Mouse (Mus musculus) liver, embryonic 14.5 days (tissue): ENCODE data around the gene Nr3c2. TPM values are rescaled to one million over a fixed set of nuclear protein-coding genes. Genes with fewer than 3 reads are reported as not detected.

Source experiments
- ATAC-seq: fragments of 200-750 bp; cut with Nextera tagmentation; 2 replicates; pipeline ENCODE4 v1.8.0; 2017; ENCODE audit warnings: moderate number of reproducible peaks, mild to moderate bottlenecking, moderate library complexity; ENCODE audit not compliant: insufficient read depth
- DNase-seq, 3 experiments: peaks; one replicate each; pipeline ENCODE4 v3.0.0-alpha.2; 2012 to 2013; ENCODE audit warnings: low read depth in 3 of 3, low spot score in 3 of 3
- H3K27ac ChIP-seq: fragments of 300-500 bp; sonication (generic); 2 replicates; pipeline ENCODE4 v1.5.1; 2014; ENCODE audit warnings: moderate library complexity, mild to moderate bottlenecking, control low read depth, inconsistent platforms
- H3K27me3 ChIP-seq: fragments of 300-500 bp; sonication (generic); 2 replicates; pipeline ENCODE4 v1.6.1; 2014; ENCODE audit warnings: mild to moderate bottlenecking, low read length, moderate library complexity; ENCODE audit not compliant: control insufficient read depth, insufficient read depth
- H3K36me3 ChIP-seq: fragments of 300-500 bp; sonication (generic); replicated peaks from 2 replicates; pipeline ENCODE4 v1.6.1; 2014; ENCODE audit warnings: low read depth; ENCODE audit not compliant: control insufficient read depth, insufficient read depth
- H3K4me1 ChIP-seq, 2 experiments: fragments of 200-500 bp in 1 of 2; fragments of 300-500 bp in 1 of 2; sonication (generic) in 1 of 2; replicated peaks; 2 replicates each; pipeline ENCODE4 v1.6.1; 2012 to 2014; ENCODE audit warnings: antibody characterized with exemption in 1 of 2, inconsistent platforms in 1 of 2, low read length in 1 of 2; ENCODE audit not compliant: control insufficient read depth in 2 of 2, insufficient read depth in 2 of 2
- H3K4me2 ChIP-seq: fragments of 300-500 bp; sonication (generic); 2 replicates; pipeline ENCODE4 v1.6.1; 2014; ENCODE audit warnings: low read depth, mild to moderate bottlenecking, control low read depth, moderate library complexity
- H3K4me3 ChIP-seq, 2 experiments: fragments of 200-500 bp in 1 of 2; fragments of 300-500 bp in 1 of 2; sonication (generic) in 1 of 2; 2 replicates each; pipeline ENCODE4 v1.5.1; 2012 to 2014; ENCODE audit warnings: low read depth in 2 of 2, low read length in 2 of 2, mild to moderate bottlenecking in 2 of 2, control low read depth in 1 of 2, inconsistent platforms in 1 of 2, moderate library complexity in 1 of 2; ENCODE audit not compliant: insufficient read depth in 1 of 2
- H3K9ac ChIP-seq: fragments of 300-500 bp; sonication (generic); replicated peaks from 2 replicates; pipeline ENCODE4 v1.6.1; 2014; ENCODE audit warnings: mild to moderate bottlenecking, control low read depth, moderate library complexity
- H3K9me3 ChIP-seq: fragments of 300-500 bp; sonication (generic); 2 replicates; pipeline ENCODE4 v1.6.1; 2016; ENCODE audit warnings: low read length, mixed read lengths; ENCODE audit not compliant: control insufficient read depth
- CTCF ChIP-seq: IDR thresholded peaks from 2 replicates; pipeline ENCODE4 v1.5.1; 2016; ENCODE audit warnings: antibody characterized with exemption, low read depth, control low read depth
- EP300 ChIP-seq: IDR thresholded peaks from 2 replicates; pipeline ENCODE4 v1.6.1; 2016; ENCODE audit warnings: antibody characterized with exemption, low read depth
- WGBS: fragments of 180-500 bp; shearing (Covaris S2); extraction: QIAGEN DNeasy Blood & Tissue Kit; methylation state at CpG from one replicate; pipeline ENCODE4 v1.1.7; 2014; ENCODE audit not compliant: insufficient replicate concordance; 5-methylcytosine and 5-hydroxymethylcytosine counted together
- polyA plus RNA-seq, 2 experiments: library from polyadenylated mRNA; depleted of rRNA in 1 of 2; stranded (reverse) in 1 of 2; unstranded in 1 of 2; fragments of >200 nt; fragmentation: Nextera tagmentation in 1 of 2; extraction: Ambion mirVana in 1 of 2; gene quantifications; 2 replicates each; pipeline versions ENCODE4 v1.2.1 to v1.2.3; 2012 to 2014

Nr3c2 gene
- polyA plus RNA-seq, 2 experiments, result 0.30 to 0.99 TPM

- ATAC-seq, result no peak
- WGBS, result 63% methylated on average over 2 of the region's 2 CpGs
- H3K36me3 ChIP-seq, result no peaks in the 10 kb centered on the region
- no peak overlapping the region for H3K9ac ChIP-seq
- no peak overlapping the region for H3K4me3 ChIP-seq
- no peaks in the 10 kb centered on the region for H3K27me3 ChIP-seq
- H3K9me3 ChIP-seq, result no peaks in the 10 kb centered on the region
- no peak for DNase-seq
- H3K4me2 ChIP-seq, result no peak overlapping the region
- TF ChIP-seq EP300, result no peak
- no peak for TF ChIP-seq CTCF
- H3K4me1 ChIP-seq, result no peaks in the 10 kb centered on the region
- no peak overlapping the region for H3K27ac ChIP-seq
These were observed 20.3 kb downstream of the Nr3c2 start for GRCm38 (mm10) chr8:76919546-76919945.

- WGBS, result 55% methylated on average over 4 of the region's 4 CpGs
- no peak for DNase-seq
- Histone ChIP-seq H3K9ac (no peak overlapping the region), H3K4me3 (no peak overlapping the region), H3K27me3 (no peaks in the 10 kb centered on the region), H3K4me2 (no peak overlapping the region), H3K4me1 (no peaks in the 10 kb centered on the region), H3K9me3 (no peaks in the 10 kb centered on the region), H3K36me3 (no peaks in the 10 kb centered on the region), H3K27ac (no peak overlapping the region)
- TF ChIP-seq CTCF, result no peak
- TF ChIP-seq EP300, result no peak
- ATAC-seq, result no peak
These were observed 24.9 kb downstream of the Nr3c2 start for GRCm38 (mm10) chr8:76924150-76924549.

GRCm38 (mm10) chr8:76928326-76928725, 29.1 kb downstream of the Nr3c2 start:
- Histone ChIP-seq H3K36me3 (no peaks in the 10 kb centered on the region), H3K27me3 (no peaks in the 10 kb centered on the region), H3K9ac (no peak overlapping the region), H3K9me3 (no peaks in the 10 kb centered on the region), H3K4me3 (no peak overlapping the region), H3K27ac (no peak overlapping the region), H3K4me2 (no peak overlapping the region), H3K4me1 (no peaks in the 10 kb centered on the region)
- DNase-seq, result no peak
- 53% methylated on average over 1 of the region's 1 CpGs for WGBS
- TF ChIP-seq CTCF (no peak), EP300 (no peak)
- ATAC-seq, result no peak

GRCm38 (mm10) chr8:76928808-76929207, 29.6 kb downstream of the Nr3c2 start:
- H3K4me2 ChIP-seq, result no peak overlapping the region
- no peaks in the 10 kb centered on the region for H3K9me3 ChIP-seq
- TF ChIP-seq EP300 (no peak), CTCF (no peak)
- H3K9ac ChIP-seq, result no peak overlapping the region
- H3K27ac ChIP-seq, result no peak overlapping the region
- no peaks in the 10 kb centered on the region for H3K36me3 ChIP-seq
- DNase-seq (no peak), ATAC-seq (no peak)
- H3K4me1 ChIP-seq, result no peaks in the 10 kb centered on the region
- WGBS, result 53% methylated on average over 5 of the region's 5 CpGs
- no peaks in the 10 kb centered on the region for H3K27me3 ChIP-seq
- no peak overlapping the region for H3K4me3 ChIP-seq

GRCm38 (mm10) chr8:76965046-76965445, 65.8 kb downstream of the Nr3c2 start:
- TF ChIP-seq EP300 (no peak), CTCF (no peak)
- no peak overlapping the region for H3K4me2 ChIP-seq
- H3K27me3 ChIP-seq, result no peaks in the 10 kb centered on the region
- no peaks in the 10 kb centered on the region for H3K9me3 ChIP-seq
- H3K4me1 ChIP-seq, result no peaks in the 10 kb centered on the region
- WGBS, result 62% methylated on average over 3 of the region's 3 CpGs
- DNase-seq (no peak), ATAC-seq (no peak)
- H3K27ac ChIP-seq, result no peak overlapping the region
- no peaks in the 10 kb centered on the region for H3K36me3 ChIP-seq
- no peak overlapping the region for H3K4me3 ChIP-seq
- no peak overlapping the region for H3K9ac ChIP-seq

GRCm38 (mm10) chr8:76971187-76971586, 71.9 kb downstream of the Nr3c2 start:
- Histone ChIP-seq H3K4me1 (no peaks in the 10 kb centered on the region), H3K27me3 (no peaks in the 10 kb centered on the region), H3K4me3 (no peak overlapping the region), H3K4me2 (no peak overlapping the region), H3K9ac (no peak overlapping the region), H3K27ac (no peak overlapping the region), H3K36me3 (no peaks in the 10 kb centered on the region), H3K9me3 (no peaks in the 10 kb centered on the region)
- TF ChIP-seq CTCF (no peak), EP300 (no peak)
- WGBS, result 69% methylated on average over 4 of the region's 4 CpGs
- no peak for DNase-seq
- no peak for ATAC-seq
